Mouse (Mus musculus) C2C12 (cell line): ENCODE results near the gene Slc9a3r2.

Experiments
- CEBPB ChIP-seq: IDR thresholded peaks from one replicate; pipeline ENCODE4 v1.6.1; 2011; ENCODE audit warnings: low read depth, mild to moderate bottlenecking, control low read depth, moderate library complexity
- CTCF ChIP-seq: IDR thresholded peaks from one replicate; pipeline ENCODE4 v1.5.1; 2011; ENCODE audit not compliant: control insufficient read depth, insufficient read depth, insufficient read length
- MAX ChIP-seq: IDR thresholded peaks from one replicate; pipeline ENCODE4 v1.6.1; 2011; ENCODE audit warnings: mild to moderate bottlenecking, control low read depth
- MYOD1 ChIP-seq: IDR thresholded peaks from one replicate; pipeline ENCODE4 v1.6.1; 2011; ENCODE audit warnings: low read depth; ENCODE audit not compliant: control insufficient read depth, insufficient read length
- MYOG ChIP-seq: IDR thresholded peaks from one replicate; pipeline ENCODE4 v1.6.1; 2011; ENCODE audit not compliant: control insufficient read depth, insufficient read length; ENCODE audit errors: extremely low read depth
- USF1 ChIP-seq: IDR thresholded peaks from one replicate; pipeline ENCODE4 v1.6.1; 2011; ENCODE audit warnings: low read depth, mild to moderate bottlenecking, control low read depth, moderate library complexity

DNA sequence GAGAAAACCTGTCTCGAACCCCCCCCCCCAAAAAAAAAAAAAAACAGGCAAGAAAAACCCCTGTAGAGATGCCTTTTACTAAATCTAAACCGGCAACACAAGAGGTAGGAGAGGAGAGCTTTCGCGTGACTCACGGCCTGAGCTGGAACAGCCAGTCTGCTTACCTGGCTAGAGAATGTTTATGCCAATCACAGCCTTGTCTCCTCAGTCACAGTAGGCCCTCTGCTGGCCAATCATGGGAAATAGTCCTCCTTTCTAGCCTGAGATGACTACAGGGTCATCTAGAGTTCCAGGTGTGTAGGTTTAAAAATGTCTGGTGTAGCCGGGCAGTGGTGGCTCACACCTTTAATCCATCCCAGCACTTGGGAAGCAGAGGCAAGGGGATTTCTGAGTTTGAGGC lies 17.3 kb upstream of the Slc9a3r2 start:
- no peak for TF ChIP-seq MYOD1
- peak; percentile 26 for TF ChIP-seq CTCF
- TF ChIP-seq MAX = no peak
- no peak for TF ChIP-seq USF1
- no peak for TF ChIP-seq CEBPB
- TF ChIP-seq MYOG = no peak
